Mouse (Mus musculus): ENCODE results near the gene Ccdc24. TPM values are rescaled to one million over a fixed set of nuclear protein-coding genes. Genes with fewer than 3 reads are reported as not detected.

The Ccdc24 gene
- 1.5 and 3.6 TPM in 2 replicates for polyA plus RNA-seq (2015; fragmentation: Nextera tagmentation; extraction: Ambion mirVana)

DNA sequence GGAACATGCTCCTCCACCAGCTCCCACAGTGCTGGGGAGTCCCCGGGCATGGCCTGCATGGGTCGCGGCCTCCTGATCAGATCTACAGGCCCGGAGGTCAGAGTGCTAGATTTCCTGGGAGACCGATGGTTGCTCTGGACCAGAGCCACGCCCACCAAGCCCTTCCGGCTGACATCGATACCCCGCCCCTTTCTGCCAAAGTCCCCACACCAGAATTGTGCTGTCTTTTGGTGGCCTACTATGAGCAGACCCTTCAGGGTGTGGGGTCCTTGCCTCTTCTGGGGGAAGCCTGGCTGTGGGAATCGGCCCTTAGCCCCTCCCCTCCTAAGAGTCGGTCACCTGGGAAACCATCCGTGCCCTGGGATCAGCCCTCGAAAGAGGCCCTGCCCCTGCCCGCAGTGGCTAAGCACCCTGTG lies at the start of gene Ccdc24:
TSS of gene Ccdc24 (minus strand) at position 87 of the 416 bp plus-strand sequence.
- H3K9me3 ChIP-seq (replicated peaks) = no peaks in the 10 kb centered on the region
- peak within 1 kb of the TSS; percentile 17 for H3K4me3 ChIP-seq (replicated peaks)
- H3K4me1 ChIP-seq = peaks cover 22% of the 10 kb centered on the region
- H3K27me3 ChIP-seq = no peaks in the 10 kb centered on the region
- no peak; the same call in 1 of the 2 replicates for ATAC-seq (ENCODE audit: insufficient number of reproducible peaks, low FRiP score, low TSS enrichment, low read depth)
- no peak within 1 kb of the TSS for H3K9ac ChIP-seq
- no peak within 1 kb of the TSS for H3K27ac ChIP-seq (replicated peaks)
- H3K36me3 ChIP-seq = peaks cover 42% of the 10 kb centered on the region
- peak within 1 kb of the TSS; percentile 42 for H3K4me2 ChIP-seq (replicated peaks)
- 9% methylated on average over 14 of the region's 14 CpGs for WGBS

DNA sequence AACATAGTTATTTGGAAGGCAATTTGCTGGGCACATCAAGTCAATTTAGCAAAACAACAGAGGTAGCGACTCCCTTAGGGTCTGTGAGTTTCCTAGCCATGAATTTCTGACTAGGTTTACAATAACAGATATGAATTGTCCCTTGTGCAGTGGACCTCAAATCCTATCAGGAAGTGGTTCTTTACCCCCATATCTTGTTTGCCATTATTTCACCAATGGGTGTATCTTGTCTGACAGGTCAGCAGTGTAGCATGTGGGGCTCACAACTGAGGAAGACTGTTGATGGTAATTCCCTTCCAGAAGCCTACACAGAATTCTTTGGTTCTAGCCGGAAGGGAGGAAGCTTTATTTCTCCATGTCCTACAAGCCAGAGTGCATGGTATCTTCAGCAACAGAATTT lies 49.0 kb upstream of the Ccdc24 start:
- peaks cover 3% of the 10 kb centered on the region; the same call in 1 of the 2 replicates for H3K4me1 ChIP-seq
- no peaks in the 10 kb centered on the region for H3K36me3 ChIP-seq
- no peak overlapping the region for H3K9ac ChIP-seq
- no peak overlapping the region for H3K4me2 ChIP-seq (replicated peaks)
- no peak overlapping the region for H3K27ac ChIP-seq (replicated peaks)
- H3K27me3 ChIP-seq = peaks cover 15% of the 10 kb centered on the region
- 84% methylated on average over 2 of the region's 2 CpGs for WGBS
- no peaks in the 10 kb centered on the region for H3K9me3 ChIP-seq (replicated peaks)
- no peak overlapping the region for H3K4me3 ChIP-seq (replicated peaks)
- no peak for ATAC-seq (ENCODE audit: insufficient number of reproducible peaks, low FRiP score, low TSS enrichment, low read depth)

DNA sequence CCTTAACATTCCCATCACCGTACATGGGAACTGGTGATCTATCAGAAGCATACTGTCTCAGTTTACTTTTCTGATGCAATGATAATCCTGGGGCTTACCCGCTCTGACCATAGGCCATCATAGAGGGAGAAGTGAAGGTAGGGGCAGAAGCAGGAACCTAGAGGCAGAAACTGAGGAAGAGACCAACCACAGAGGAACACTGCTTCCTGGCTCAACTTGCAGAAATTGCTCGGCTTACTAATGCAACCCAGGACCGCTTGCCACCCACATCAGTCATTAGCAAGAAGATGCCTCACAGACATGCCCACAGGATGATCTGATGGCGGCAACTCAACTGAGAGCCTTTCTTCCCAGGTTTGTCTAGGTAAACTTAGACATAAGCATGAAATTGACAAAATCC lies 46.4 kb upstream of the Ccdc24 start:
- H3K9ac ChIP-seq = no peak overlapping the region
- H3K27ac ChIP-seq (replicated peaks) = no peak overlapping the region
- no peaks in the 10 kb centered on the region for H3K9me3 ChIP-seq (replicated peaks)
- H3K4me2 ChIP-seq (replicated peaks) = no peak overlapping the region
- peaks cover 3% of the 10 kb centered on the region; the same call in 1 of the 2 replicates for H3K27me3 ChIP-seq
- H3K4me1 ChIP-seq = peaks cover 9% of the 10 kb centered on the region
- no peak overlapping the region for H3K4me3 ChIP-seq (replicated peaks)
- WGBS = 69% methylated on average over 5 of the region's 5 CpGs
- ATAC-seq (ENCODE audit: insufficient number of reproducible peaks, low FRiP score, low TSS enrichment, low read depth) = no peak
- no peaks in the 10 kb centered on the region for H3K36me3 ChIP-seq

DNA sequence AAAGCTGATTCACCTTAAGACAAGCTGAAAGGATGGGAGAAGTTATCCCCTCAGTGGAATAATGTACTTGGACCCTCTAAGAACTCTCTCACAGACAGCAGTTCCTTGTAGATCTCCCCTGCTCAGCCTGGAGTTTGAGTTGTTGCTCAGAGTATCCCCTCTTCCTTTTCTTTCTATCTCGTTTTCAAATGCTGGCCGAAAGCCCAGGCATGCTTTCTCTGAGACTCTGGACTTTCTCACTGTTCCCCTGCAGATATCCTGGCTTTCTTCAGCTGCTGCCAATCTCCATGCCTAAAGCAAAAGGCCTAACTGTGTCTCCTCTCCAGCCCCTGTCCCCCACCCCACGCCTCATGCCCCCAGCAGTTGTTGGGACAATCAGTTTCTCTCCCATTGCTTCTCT lies 45.9 kb upstream of the Ccdc24 start:
- ATAC-seq (ENCODE audit: insufficient number of reproducible peaks, low FRiP score, low TSS enrichment, low read depth) = no peak
- WGBS = 73% methylated on average over 3 of the region's 3 CpGs
- peaks cover 3% of the 10 kb centered on the region; the same call in 1 of the 2 replicates for H3K27me3 ChIP-seq
- no peak overlapping the region for H3K4me3 ChIP-seq (replicated peaks)
- no peaks in the 10 kb centered on the region for H3K36me3 ChIP-seq
- no peak overlapping the region for H3K4me2 ChIP-seq (replicated peaks)
- no peak overlapping the region for H3K27ac ChIP-seq (replicated peaks)
- no peaks in the 10 kb centered on the region for H3K9me3 ChIP-seq (replicated peaks)
- H3K4me1 ChIP-seq = peaks cover 14% of the 10 kb centered on the region
- H3K9ac ChIP-seq = no peak overlapping the region

DNA sequence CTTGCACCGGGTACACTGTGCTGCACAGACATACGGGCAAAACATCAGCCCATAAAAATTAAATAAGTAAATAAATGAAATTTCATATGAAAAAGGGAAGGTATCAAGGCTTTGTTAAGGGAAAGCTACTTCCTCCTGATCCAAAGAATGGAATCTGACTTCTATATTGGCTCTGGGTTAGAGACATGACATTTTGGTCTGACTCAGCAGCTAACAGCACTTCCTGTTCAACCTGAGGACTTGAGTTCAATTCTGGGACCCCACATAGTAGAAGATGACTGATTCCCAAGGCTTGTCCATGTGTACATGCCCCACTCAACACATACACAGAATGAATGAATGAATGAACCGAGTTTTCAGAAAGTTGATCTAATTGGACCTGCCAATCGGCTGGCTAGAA lies 45.5 kb upstream of the Ccdc24 start:
- H3K36me3 ChIP-seq = no peaks in the 10 kb centered on the region
- H3K4me3 ChIP-seq (replicated peaks) = no peak overlapping the region
- 90% methylated on average over 4 of the region's 4 CpGs for WGBS

DNA sequence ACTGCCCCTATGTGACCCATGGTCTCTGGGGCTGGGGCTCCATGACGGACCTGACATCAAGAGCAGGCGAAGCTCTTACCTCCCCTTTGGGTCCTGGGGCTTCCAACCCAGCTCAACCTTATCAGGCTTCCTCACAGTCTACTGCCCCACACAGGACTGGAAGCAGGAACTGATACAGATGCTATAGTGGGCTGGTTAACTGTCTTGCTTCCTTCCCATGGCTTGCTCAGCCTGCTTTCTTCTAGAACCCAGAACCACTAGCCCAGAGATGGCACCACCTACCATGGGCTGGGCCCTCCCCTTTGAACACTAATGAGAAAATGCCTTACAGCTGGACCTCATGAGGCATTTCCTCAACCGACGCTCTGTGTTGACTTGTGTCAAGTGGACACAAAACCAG lies 45.0 kb upstream of the Ccdc24 start:
- no peak overlapping the region for H3K4me3 ChIP-seq (replicated peaks)
- H3K9me3 ChIP-seq (replicated peaks) = no peaks in the 10 kb centered on the region
- H3K36me3 ChIP-seq = no peaks in the 10 kb centered on the region
- no peak for ATAC-seq (ENCODE audit: insufficient number of reproducible peaks, low FRiP score, low TSS enrichment, low read depth)
- H3K9ac ChIP-seq = no peak overlapping the region
- WGBS = 72% methylated on average over 4 of the region's 4 CpGs
- no peak overlapping the region for H3K27ac ChIP-seq (replicated peaks)
- no peak overlapping the region for H3K4me2 ChIP-seq (replicated peaks)
- H3K27me3 ChIP-seq = no peaks in the 10 kb centered on the region
- H3K4me1 ChIP-seq = peaks cover 23% of the 10 kb centered on the region

More for the DNA sequence above, 45.5 kb upstream of the Ccdc24 start:
- no peak overlapping the region for H3K4me2 ChIP-seq (replicated peaks)
- no peak overlapping the region for H3K9ac ChIP-seq
- H3K9me3 ChIP-seq (replicated peaks) = no peaks in the 10 kb centered on the region
- no peaks in the 10 kb centered on the region for H3K27me3 ChIP-seq
- H3K27ac ChIP-seq (replicated peaks) = no peak overlapping the region
- H3K4me1 ChIP-seq = peaks cover 18% of the 10 kb centered on the region
- no peak for ATAC-seq (ENCODE audit: insufficient number of reproducible peaks, low FRiP score, low TSS enrichment, low read depth)

DNA sequence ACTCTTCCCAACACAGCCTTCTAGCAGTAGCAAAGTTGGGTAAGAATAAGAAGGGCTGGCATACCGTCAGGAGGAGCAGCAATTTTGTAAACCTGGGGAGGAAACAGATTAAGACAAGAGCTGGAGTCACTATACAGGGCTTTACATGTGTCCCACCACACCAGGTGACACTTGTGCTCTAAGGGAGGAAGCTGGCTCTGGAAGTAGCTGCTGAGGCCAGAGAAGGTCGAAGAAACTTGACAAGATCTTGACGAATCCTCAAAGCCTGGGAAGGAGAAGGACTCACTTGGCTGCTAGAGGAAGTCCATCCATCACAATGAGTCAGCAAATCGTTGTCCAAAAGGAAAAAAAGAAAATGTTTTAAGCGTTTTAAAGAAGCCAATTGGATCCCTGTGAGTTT lies 44.0 kb upstream of the Ccdc24 start:
- Histone ChIP-seq H3K9ac (no peak overlapping the region), H3K36me3 (peaks cover 8% of the 10 kb centered on the region), H3K9me3 (replicated peaks) (no peaks in the 10 kb centered on the region), H3K4me1 (peaks cover 28% of the 10 kb centered on the region), H3K27me3 (no peaks in the 10 kb centered on the region), H3K27ac (replicated peaks) (no peak overlapping the region), H3K4me2 (replicated peaks) (no peak overlapping the region), H3K4me3 (replicated peaks) (no peak overlapping the region)
- WGBS = 83% methylated on average over 5 of the region's 5 CpGs
- no peak for ATAC-seq (ENCODE audit: insufficient number of reproducible peaks, low FRiP score, low TSS enrichment, low read depth)

DNA sequence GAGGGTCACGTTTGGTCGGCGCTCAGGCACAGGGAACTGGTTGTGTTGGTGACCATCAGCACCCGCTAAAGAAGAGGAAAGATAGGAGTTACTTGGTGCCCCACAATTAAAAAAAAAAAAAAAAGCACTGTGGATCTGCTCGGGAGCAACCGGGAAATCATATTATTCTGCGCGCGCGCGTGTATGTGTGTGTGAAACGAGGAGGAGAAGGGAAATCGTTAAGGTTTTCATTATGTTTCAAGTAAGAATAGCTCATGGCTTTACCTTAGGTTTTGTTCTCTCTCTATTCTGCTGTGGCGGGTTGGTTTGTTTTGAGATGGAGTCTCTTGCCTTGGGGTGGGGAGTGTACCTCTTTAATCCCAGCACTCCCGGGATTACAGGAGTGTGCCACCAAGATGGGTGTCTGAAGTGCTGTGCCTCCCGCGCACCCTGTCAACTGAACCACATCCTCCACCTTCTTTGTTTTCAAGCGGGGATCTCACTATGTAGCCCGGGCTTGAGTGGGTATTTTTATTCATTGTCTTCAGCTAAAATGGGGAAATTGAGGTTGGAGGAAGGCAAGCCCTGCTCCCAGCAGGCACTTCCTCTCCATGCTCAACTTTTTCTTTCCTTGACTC lies 43.2 kb upstream of the Ccdc24 start:
- peak overlapping the region; percentile 81 for H3K4me3 ChIP-seq (replicated peaks)
- H3K4me1 ChIP-seq = peaks cover 28% of the 10 kb centered on the region
- H3K27ac ChIP-seq (replicated peaks) = peak overlapping the region; percentile 86; the same call in 1 of the 2 replicates
- no peaks in the 10 kb centered on the region for H3K27me3 ChIP-seq
- H3K36me3 ChIP-seq = peaks cover 13% of the 10 kb centered on the region
- 8% methylated on average over 19 of the region's 19 CpGs for WGBS
- H3K9me3 ChIP-seq (replicated peaks) = no peaks in the 10 kb centered on the region
- no peak for ATAC-seq (ENCODE audit: insufficient number of reproducible peaks, low FRiP score, low TSS enrichment, low read depth)
- peak overlapping the region; percentile 99 for H3K4me2 ChIP-seq (replicated peaks)
- H3K9ac ChIP-seq = peak overlapping the region; percentile 71

DNA sequence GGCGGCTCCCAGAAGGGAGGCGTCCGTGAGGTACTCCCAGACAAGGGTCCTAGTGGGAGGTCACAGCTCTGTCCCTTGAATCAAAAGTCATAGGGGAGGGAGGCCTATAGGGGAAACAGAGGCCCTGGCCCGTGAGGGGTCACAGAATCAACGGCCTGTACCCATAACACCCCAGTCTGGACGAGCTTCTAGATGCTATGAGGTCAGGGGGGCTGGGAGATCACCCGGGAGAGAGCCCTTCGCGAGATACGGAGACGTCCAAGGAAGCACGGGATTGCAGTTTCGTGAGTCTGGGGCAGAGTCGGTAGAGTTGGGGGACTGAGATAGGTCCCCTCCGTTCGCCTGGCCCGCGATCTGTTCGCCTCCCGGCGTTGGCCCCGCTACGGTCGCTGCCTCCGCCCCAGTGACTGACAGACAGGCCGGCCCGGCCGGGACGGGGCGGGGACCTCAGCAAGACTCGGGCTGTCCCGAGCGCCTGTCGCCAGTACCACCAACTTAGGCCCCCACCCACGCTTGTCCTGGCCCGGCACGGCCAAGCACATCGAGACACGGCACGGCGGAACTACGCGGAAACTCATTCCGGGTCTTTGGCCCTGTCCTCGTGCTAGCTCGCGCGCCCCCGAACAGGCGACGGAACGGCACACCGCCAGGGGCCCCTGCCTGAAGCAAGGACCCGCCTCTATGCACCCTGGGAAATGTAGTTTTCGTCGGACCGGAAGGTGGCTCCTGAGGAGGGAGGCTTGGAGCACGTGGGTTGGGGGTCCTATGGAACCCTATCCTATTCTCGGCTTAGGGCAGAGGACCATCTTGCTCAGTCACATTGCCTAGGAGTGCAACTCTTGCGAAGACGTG lies 42.5 kb upstream of the Ccdc24 start, which contains the start of gene Ipo13:
TSS of gene Ipo13 (minus strand) at position 409 of the 852 bp plus-strand sequence.
- peak within 1 kb of the TSS; percentile 86 for H3K27ac ChIP-seq (replicated peaks)
- peaks cover 28% of the 10 kb centered on the region for H3K4me1 ChIP-seq
- no peaks in the 10 kb centered on the region for H3K27me3 ChIP-seq
- H3K4me3 ChIP-seq (replicated peaks) = peak within 1 kb of the TSS; percentile 81
- peak within 1 kb of the TSS; percentile 99 for H3K4me2 ChIP-seq (replicated peaks)
- peak; percentile 93 for ATAC-seq (ENCODE audit: insufficient number of reproducible peaks, low FRiP score, low TSS enrichment, low read depth)
- H3K9ac ChIP-seq = peak within 1 kb of the TSS; percentile 71
- peaks cover 13% of the 10 kb centered on the region for H3K36me3 ChIP-seq
- no peaks in the 10 kb centered on the region for H3K9me3 ChIP-seq (replicated peaks)
- WGBS = under 1% methylated on average over 60 of the region's 61 CpGs

DNA sequence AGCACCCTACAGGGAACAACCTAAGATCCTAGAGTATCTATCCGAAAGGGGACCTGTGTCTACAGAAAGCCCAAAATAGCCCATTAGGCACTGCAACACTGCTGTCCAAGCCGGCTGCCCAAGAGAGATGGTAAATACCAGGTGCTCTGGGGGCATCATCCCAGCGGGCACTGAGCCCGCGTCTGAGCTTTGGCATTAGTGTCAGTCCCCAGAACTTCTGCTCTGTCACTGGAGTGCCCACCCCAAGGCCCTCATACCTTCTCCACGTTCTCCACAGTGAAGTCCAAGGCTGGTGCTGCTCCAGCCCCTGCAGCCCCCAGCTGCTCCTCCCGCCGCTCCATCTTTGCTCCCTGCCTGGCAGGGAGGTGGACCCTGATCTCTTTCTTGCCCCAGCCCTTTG lies 41.7 kb upstream of the Ccdc24 start:
- ATAC-seq (ENCODE audit: insufficient number of reproducible peaks, low FRiP score, low TSS enrichment, low read depth) = no peak
- H3K9ac ChIP-seq = peak overlapping the region; percentile 71

DNA sequence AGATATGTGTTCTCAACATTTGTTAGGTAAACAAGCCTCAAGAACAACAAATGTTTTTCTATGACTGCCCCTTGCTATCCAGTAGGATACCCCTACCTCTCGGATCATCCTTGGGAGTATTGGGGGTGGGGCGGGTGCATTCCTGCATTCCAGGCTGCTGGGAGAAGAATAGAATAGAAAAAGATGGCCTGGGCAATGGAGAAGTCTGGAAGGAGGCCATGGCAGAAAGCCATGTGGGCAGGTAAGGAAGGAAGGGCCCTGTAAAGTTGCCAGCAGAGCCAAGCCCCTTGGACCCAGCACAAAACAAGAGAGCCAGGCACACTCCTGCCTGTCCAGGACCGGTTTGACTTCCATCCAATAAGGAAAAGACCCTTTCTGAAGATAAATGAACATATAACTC lies 41.1 kb upstream of the Ccdc24 start:
- 39% methylated on average over 3 of the region's 3 CpGs for WGBS
- no peaks in the 10 kb centered on the region for H3K9me3 ChIP-seq (replicated peaks)
- H3K9ac ChIP-seq = no peak overlapping the region
- H3K36me3 ChIP-seq = peaks cover 13% of the 10 kb centered on the region
- H3K4me3 ChIP-seq (replicated peaks) = peak overlapping the region; percentile 81
- H3K27ac ChIP-seq (replicated peaks) = no peak overlapping the region; the same call in 1 of the 2 replicates
- no peak for ATAC-seq (ENCODE audit: insufficient number of reproducible peaks, low FRiP score, low TSS enrichment, low read depth)
- H3K4me2 ChIP-seq (replicated peaks) = peak overlapping the region; percentile 99
- peaks cover 34% of the 10 kb centered on the region for H3K4me1 ChIP-seq
- H3K27me3 ChIP-seq = no peaks in the 10 kb centered on the region

More for the DNA sequence above, 41.7 kb upstream of the Ccdc24 start:
- H3K27me3 ChIP-seq = no peaks in the 10 kb centered on the region
- peaks cover 13% of the 10 kb centered on the region for H3K36me3 ChIP-seq
- H3K4me3 ChIP-seq (replicated peaks) = peak overlapping the region; percentile 81
- H3K4me2 ChIP-seq (replicated peaks) = peak overlapping the region; percentile 99
- WGBS = 10% methylated on average over 8 of the region's 8 CpGs
- H3K4me1 ChIP-seq = peaks cover 30% of the 10 kb centered on the region
- no peak overlapping the region for H3K27ac ChIP-seq (replicated peaks)
- no peaks in the 10 kb centered on the region for H3K9me3 ChIP-seq (replicated peaks)
